Mouse (Mus musculus): ENCODE data around the gene Ryr1. TPM values are rescaled to one million over a fixed set of nuclear protein-coding genes. Genes with fewer than 3 reads are reported as not detected.
A peak's percentile ranks its signal among the peaks of the same experiment; 100 is the strongest.

Gene Ryr1
- total RNA-seq (2015; ENCODE audit: low replicate concordance) (under 0.01 TPM in 1 of 2 replicates, not detected in the other), total RNA-seq (2017; ENCODE audit: low replicate concordance) (not detected in 2 replicates)

GRCm38 (mm10) chr7:29124970-29125369 is at the start of gene Ryr1:
Gene Ryr1, minus strand, starts transcription at chr7:29125179.
- peak; percentile 62; the same call in 1 of the 2 replicates for ATAC-seq (replicated peaks; ENCODE audit: low FRiP score, poor library complexity, severe bottlenecking)

- ATAC-seq (replicated peaks; ENCODE audit: low FRiP score, poor library complexity, severe bottlenecking), result no peak
These were observed 47.5 kb upstream of the Ryr1 start for GRCm38 (mm10) chr7:29172390-29173016.

GRCm38 (mm10) chr7:29171562-29172097 is 46.7 kb upstream of the Ryr1 start:
- ATAC-seq (replicated peaks; ENCODE audit: low FRiP score, poor library complexity, severe bottlenecking), result no peak

- no peak; the same call in none of the 2 replicates for ATAC-seq (replicated peaks; ENCODE audit: low FRiP score, poor library complexity, severe bottlenecking)
These were observed 46.0 kb upstream of the Ryr1 start for GRCm38 (mm10) chr7:29170755-29171561.

- peak; percentile 75 for ATAC-seq (replicated peaks; ENCODE audit: low FRiP score, poor library complexity, severe bottlenecking)
These were observed 45.2 kb upstream of the Ryr1 start, which contains the start of the genes Ggn and Spred3 for GRCm38 (mm10) chr7:29170066-29170754. Gene Ggn, plus strand, starts transcription at chr7:29170210. Gene Spred3, minus strand, starts transcription at chr7:29170411.

GRCm38 (mm10) chr7:29169231-29170065 is 44.5 kb upstream of the Ryr1 start:
- no peak for ATAC-seq (replicated peaks; ENCODE audit: low FRiP score, poor library complexity, severe bottlenecking)

- ATAC-seq (replicated peaks; ENCODE audit: low FRiP score, poor library complexity, severe bottlenecking), result no peak
These were observed 43.8 kb upstream of the Ryr1 start for GRCm38 (mm10) chr7:29168791-29169230.

- ATAC-seq (replicated peaks; ENCODE audit: low FRiP score, poor library complexity, severe bottlenecking), result no peak
These were observed 43.2 kb upstream of the Ryr1 start for GRCm38 (mm10) chr7:29168121-29168695.

- ATAC-seq (replicated peaks; ENCODE audit: low FRiP score, poor library complexity, severe bottlenecking), result no peak
These were observed 42.7 kb upstream of the Ryr1 start for GRCm38 (mm10) chr7:29167656-29168055.

- ATAC-seq (replicated peaks; ENCODE audit: low FRiP score, poor library complexity, severe bottlenecking), result 0 out of 2 replicates have a peak, but pooled peaks have one; percentile 45
These were observed 38.0 kb upstream of the Ryr1 start for GRCm38 (mm10) chr7:29162750-29163525.

- no peak for ATAC-seq (replicated peaks; ENCODE audit: low FRiP score, poor library complexity, severe bottlenecking)
These were observed 37.3 kb upstream of the Ryr1 start for GRCm38 (mm10) chr7:29162294-29162693.

GRCm38 (mm10) chr7:29158264-29158663 is 33.3 kb upstream of the Ryr1 start:
- ATAC-seq (replicated peaks; ENCODE audit: low FRiP score, poor library complexity, severe bottlenecking), result no peak

GRCm38 (mm10) chr7:29155838-29156782 is 31.1 kb upstream of the Ryr1 start, which contains the start of gene Fam98c:
Gene Fam98c, minus strand, starts transcription at chr7:29156234.
- peak; percentile 73; the same call in 1 of the 2 replicates for ATAC-seq (replicated peaks; ENCODE audit: low FRiP score, poor library complexity, severe bottlenecking)

- peak; percentile 84 for ATAC-seq (replicated peaks; ENCODE audit: low FRiP score, poor library complexity, severe bottlenecking)
These were observed 30.3 kb upstream of the Ryr1 start for GRCm38 (mm10) chr7:29155196-29155837.

- no peak for ATAC-seq (replicated peaks; ENCODE audit: low FRiP score, poor library complexity, severe bottlenecking)
These were observed 29.2 kb upstream of the Ryr1 start for GRCm38 (mm10) chr7:29154018-29154720.

- ATAC-seq (replicated peaks; ENCODE audit: low FRiP score, poor library complexity, severe bottlenecking), result no peak
These were observed 26.5 kb upstream of the Ryr1 start for GRCm38 (mm10) chr7:29151486-29151885.

Measured in erythroid progenitor cell, adult 5-6 weeks (primary cell).